Mouse (Mus musculus) erythroid progenitor cell, adult 5-6 weeks (primary cell): ENCODE measurements at regions not wholly inside any gene's neighbourhood (a gene's known extent, or its start where the extent isn't known, plus 50 kb on each side); places are given as distances from the start of the nearest gene placed in this dataset.

Experiments used
- ATAC-seq: replicated peaks from 2 replicates; pipeline ENCODE4 v1.8.0; 2016; ENCODE audit warnings: moderate number of reproducible peaks, mild to moderate bottlenecking, moderate TSS enrichment, inconsistent platforms; ENCODE audit not compliant: poor library complexity, low FRiP score, severe bottlenecking

- ATAC-seq, result no peak
Measured at GRCm38 (mm10) chr3:130944241-130944640, 166.0 kb upstream of the Lef1 start.

- ATAC-seq, result no peak
Measured at GRCm38 (mm10) chr3:130942947-130943630, 167.2 kb upstream of the Lef1 start.

GRCm38 (mm10) chr3:130940302-130940867, 169.9 kb upstream of the Lef1 start:
- no peak for ATAC-seq

GRCm38 (mm10) chr3:130936980-130937379, 173.3 kb upstream of the Lef1 start:
- ATAC-seq, result no peak

- ATAC-seq, result no peak
Measured at GRCm38 (mm10) chr3:130936336-130936735, 173.9 kb upstream of the Lef1 start.

- no peak for ATAC-seq
Measured at GRCm38 (mm10) chr3:130935926-130936315, 174.3 kb upstream of the Lef1 start.

- no peak for ATAC-seq
Measured at GRCm38 (mm10) chr3:130935302-130935925, 174.9 kb upstream of the Lef1 start.

GRCm38 (mm10) chr3:130932723-130933122, 177.5 kb upstream of the Lef1 start:
- no peak for ATAC-seq

- no peak for ATAC-seq
Measured at GRCm38 (mm10) chr3:130932226-130932625, 178.0 kb upstream of the Lef1 start.

- no peak for ATAC-seq
Measured at GRCm38 (mm10) chr3:130925000-130925399, 185.3 kb upstream of the Lef1 start.

GRCm38 (mm10) chr3:130923615-130923958, 186.7 kb upstream of the Lef1 start:
- no peak for ATAC-seq

- no peak for ATAC-seq
Measured at GRCm38 (mm10) chr3:130922812-130923614, 187.3 kb upstream of the Lef1 start.

- ATAC-seq, result no peak
Measured at GRCm38 (mm10) chr3:130921621-130922245, 188.5 kb upstream of the Lef1 start.

- ATAC-seq, result no peak
Measured at GRCm38 (mm10) chr3:130913812-130914211, 183.6 kb upstream of the Rpl34 start.

GRCm38 (mm10) chr3:130905101-130905500, 174.9 kb upstream of the Rpl34 start:
- no peak for ATAC-seq

GRCm38 (mm10) chr3:130903329-130903728, 173.1 kb upstream of the Rpl34 start:
- ATAC-seq, result no peak

GRCm38 (mm10) chr3:130902376-130902775, 172.2 kb upstream of the Rpl34 start:
- ATAC-seq, result no peak

- ATAC-seq, result no peak
Measured at GRCm38 (mm10) chr3:130901343-130901742, 171.1 kb upstream of the Rpl34 start.

- ATAC-seq, result no peak
Measured at GRCm38 (mm10) chr3:130900846-130901245, 170.6 kb upstream of the Rpl34 start.
